Mouse (Mus musculus): Measurements from ENCODE around the gene Rasgrp1. TPM values are rescaled to one million over a fixed set of nuclear protein-coding genes. Genes with fewer than 3 reads are reported as not detected.

Gene Rasgrp1
- polyA plus RNA-seq, 1 experiment, result 194 TPM

DNA sequence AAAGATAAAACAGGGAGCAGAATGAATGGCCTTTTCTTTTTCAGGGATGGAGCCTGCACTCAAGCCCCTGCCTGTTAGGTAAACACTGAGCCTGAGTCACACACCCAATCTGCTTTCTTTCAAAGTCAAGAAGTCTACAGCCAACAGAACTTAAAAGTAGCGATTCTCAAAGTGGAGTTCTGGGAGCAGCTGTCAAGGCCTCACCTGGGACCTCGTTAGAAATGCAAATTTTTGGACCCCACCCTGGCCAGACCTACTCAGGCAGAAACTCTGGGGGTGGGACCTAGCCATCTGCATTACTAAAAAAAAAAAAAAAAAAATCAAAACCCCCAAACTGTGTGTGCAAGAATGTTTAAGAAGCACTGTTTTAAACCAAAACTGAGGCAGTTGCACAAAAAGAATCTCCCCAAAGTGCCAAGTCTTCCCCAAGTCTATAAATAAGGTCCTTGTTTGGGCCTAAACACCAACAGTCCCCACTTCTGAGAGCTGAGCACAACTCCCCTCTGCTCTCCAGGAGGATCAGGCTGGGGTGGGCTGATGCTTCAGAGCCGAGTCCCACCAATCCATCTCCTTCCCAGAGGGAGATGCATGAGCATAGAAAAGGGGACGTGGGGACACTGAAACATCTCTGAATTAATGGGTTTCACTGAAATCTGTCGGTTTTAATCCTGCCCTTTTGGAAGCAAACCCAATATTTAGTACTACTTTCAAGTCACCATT lies 5.7 kb downstream of the Rasgrp1 start:
- H3K27ac ChIP-seq (ENCODE audit: insufficient read depth, low read length), result peak overlapping the region; percentile 70; the same call in 1 of the 2 replicates
- H3K4me3 ChIP-seq (ENCODE audit: insufficient read depth, low read length), result peak overlapping the region; percentile 34
- no peak for TF ChIP-seq POLR2A (IDR thresholded peaks at IDR 0.05; ENCODE audit: extremely low read depth, insufficient read depth, low read length)
- TF ChIP-seq CTCF (IDR thresholded peaks at IDR 0.05; ENCODE audit: extremely low read depth, insufficient read depth, low read length), result no peak
- H3K4me1 ChIP-seq (ENCODE audit: control insufficient read depth, insufficient read depth, low read length), result peaks cover 20% of the 10 kb centered on the region

DNA sequence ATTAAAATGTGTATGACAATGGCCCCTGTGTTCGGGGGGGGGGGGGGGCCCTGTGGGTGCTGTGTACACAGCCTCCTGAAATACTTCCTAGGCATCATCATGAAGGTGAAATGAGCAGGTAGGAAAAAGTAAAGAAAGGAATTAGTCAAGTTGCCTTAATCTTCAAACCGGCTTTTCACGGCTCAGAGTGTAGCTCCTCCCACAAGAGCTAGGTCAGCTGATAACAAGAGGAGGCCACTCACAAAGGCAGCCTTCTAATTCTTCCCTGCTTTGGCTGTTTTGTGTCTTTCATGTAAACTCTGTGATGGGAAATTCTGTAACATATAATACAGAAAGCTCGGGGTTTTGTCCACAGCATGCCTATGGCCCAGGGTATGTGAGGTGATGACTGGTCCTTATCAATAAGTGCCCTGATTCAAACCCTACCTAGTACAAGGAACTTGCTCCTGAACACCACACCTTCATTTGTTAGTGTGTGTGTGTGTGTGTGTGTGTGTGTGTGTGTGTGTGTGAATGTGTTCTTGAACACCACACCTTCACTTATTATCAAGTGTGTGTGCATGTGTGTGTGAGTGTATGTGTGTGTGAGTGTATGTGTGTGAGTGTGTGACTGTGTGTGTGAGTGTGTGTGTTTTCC lies 7.1 kb downstream of the Rasgrp1 start:
- no peak overlapping the region for H3K4me3 ChIP-seq (ENCODE audit: insufficient read depth, low read length)
- TF ChIP-seq POLR2A (IDR thresholded peaks at IDR 0.05; ENCODE audit: extremely low read depth, insufficient read depth, low read length) (no peak), CTCF (IDR thresholded peaks at IDR 0.05; ENCODE audit: extremely low read depth, insufficient read depth, low read length) (no peak)

DNA sequence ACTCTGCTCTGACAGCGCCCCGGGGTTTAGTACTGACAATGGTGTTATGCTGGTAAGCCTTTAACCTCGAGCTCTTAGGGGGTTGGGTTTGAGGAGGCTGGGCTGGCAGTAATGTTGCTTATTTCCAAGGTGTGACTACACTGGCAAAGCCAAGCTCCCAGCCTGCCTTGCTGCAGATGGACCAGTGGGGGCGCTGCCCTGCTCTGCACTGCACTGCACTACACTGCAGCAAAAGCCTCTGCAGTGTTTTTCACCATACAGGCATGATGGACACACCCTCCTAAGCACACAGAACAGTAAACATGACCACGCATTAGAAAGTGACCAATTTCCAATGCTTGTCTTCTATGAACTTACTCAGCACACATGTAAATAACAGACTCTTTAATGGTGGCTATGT lies 11.2 kb downstream of the Rasgrp1 start:
- Histone ChIP-seq H3K4me3 (ENCODE audit: insufficient read depth, low read length) (no peak overlapping the region), H3K27ac (ENCODE audit: insufficient read depth, low read length) (no peak overlapping the region), H3K4me1 (ENCODE audit: control insufficient read depth, insufficient read depth, low read length) (peaks cover 18% of the 10 kb centered on the region)
- TF ChIP-seq POLR2A (IDR thresholded peaks at IDR 0.05; ENCODE audit: extremely low read depth, insufficient read depth, low read length), result no peak
- TF ChIP-seq CTCF (IDR thresholded peaks at IDR 0.05; ENCODE audit: extremely low read depth, insufficient read depth, low read length), result 0 out of 2 replicates have a peak, but pooled peaks have one; percentile 29

More for the DNA sequence above, 7.1 kb downstream of the Rasgrp1 start:
- Histone ChIP-seq H3K27ac (ENCODE audit: insufficient read depth, low read length) (no peak overlapping the region), H3K4me1 (ENCODE audit: control insufficient read depth, insufficient read depth, low read length) (peaks cover 20% of the 10 kb centered on the region)

DNA sequence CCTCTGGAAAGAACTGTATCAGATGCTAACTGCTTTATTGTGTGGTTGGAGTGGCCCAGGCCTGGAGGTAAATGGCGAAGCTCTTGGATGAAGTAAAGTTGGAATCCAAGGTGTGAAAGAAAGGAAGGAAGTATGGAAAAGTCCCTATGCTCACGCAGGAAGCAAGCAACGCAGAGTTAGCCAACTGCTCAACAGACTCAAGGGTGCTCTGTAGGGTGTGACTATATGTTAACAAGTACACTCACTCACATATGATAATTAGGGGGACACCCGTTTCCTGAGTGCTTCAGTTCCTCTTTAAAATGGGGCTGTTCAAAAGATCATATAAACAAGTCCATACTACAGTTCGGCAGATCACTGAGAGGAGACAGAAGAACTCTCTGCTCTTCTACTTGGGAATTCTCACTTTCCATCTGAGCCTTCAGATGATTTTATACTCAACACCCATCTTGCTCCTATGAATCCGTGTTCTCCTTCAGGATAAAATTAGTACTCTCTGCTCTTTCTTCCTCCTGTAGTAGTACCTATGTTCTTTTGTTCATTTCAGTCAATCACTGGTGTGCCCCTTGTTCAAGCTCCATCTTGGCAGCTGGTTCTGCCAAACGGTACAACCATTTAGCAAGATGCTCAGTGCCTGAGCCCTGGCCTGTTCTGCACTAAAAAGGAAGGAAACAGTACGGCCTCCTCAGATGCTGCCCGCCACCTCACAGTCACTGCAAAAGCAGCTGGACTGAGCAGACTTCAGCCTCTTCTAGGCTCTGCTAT lies 14.1 kb downstream of the Rasgrp1 start:
- no peak for TF ChIP-seq CTCF (IDR thresholded peaks at IDR 0.05; ENCODE audit: extremely low read depth, insufficient read depth, low read length)
- Histone ChIP-seq H3K4me1 (ENCODE audit: control insufficient read depth, insufficient read depth, low read length) (peaks cover 10% of the 10 kb centered on the region; the same call in 1 of the 2 replicates), H3K27ac (ENCODE audit: insufficient read depth, low read length) (no peak overlapping the region), H3K4me3 (ENCODE audit: insufficient read depth, low read length) (no peak overlapping the region)

DNA sequence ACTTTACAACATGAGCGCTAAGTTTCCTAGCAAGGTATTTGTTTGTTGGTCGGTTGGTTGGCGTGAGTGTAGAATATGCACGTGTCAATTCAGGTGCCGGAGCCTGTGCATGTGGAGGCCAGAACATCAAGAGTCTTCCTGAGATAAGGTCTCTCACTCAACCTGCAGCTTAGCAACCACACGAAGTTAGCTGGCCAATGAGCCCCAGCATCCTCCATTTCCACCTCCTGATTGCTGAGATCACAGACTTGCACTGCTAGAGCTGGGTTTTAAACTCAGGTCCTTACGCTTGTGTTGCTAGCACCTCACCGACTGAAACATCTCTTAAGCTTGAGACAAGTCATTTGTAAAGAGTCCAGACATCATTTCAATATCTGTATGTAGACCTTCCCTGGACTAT lies 20.4 kb downstream of the Rasgrp1 start:
- H3K4me3 ChIP-seq (ENCODE audit: insufficient read depth, low read length), result no peak overlapping the region
- H3K27ac ChIP-seq (ENCODE audit: insufficient read depth, low read length), result no peak overlapping the region
- TF ChIP-seq CTCF (IDR thresholded peaks at IDR 0.05; ENCODE audit: extremely low read depth, insufficient read depth, low read length), result no peak
- no peak for TF ChIP-seq POLR2A (IDR thresholded peaks at IDR 0.05; ENCODE audit: extremely low read depth, insufficient read depth, low read length)
- peaks cover 5% of the 10 kb centered on the region for H3K4me1 ChIP-seq (ENCODE audit: control insufficient read depth, insufficient read depth, low read length)

DNA sequence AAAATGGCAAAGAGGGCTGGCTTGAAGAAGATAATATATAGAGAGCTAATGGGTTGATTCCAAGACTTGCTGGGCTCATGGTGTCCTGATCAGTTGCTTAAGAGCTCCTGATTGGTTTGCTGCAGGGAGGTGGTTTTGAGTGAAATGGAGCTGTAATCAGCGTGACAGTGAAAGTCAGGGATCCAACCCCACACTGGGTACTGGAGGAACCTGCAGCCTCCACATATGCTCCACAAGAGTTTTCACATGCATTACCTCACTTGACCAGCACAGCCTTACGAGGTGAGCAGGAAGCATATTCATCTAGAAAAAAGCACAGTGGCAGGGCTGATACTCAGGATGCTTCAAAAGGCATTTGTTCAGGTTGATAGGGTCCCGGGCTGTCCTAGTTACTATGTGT lies 21.6 kb downstream of the Rasgrp1 start:
- no peak overlapping the region for H3K4me3 ChIP-seq (ENCODE audit: insufficient read depth, low read length)
- TF ChIP-seq CTCF (IDR thresholded peaks at IDR 0.05; ENCODE audit: extremely low read depth, insufficient read depth, low read length) (no peak), POLR2A (IDR thresholded peaks at IDR 0.05; ENCODE audit: extremely low read depth, insufficient read depth, low read length) (no peak)
- no peak overlapping the region for H3K27ac ChIP-seq (ENCODE audit: insufficient read depth, low read length)
- H3K4me1 ChIP-seq (ENCODE audit: control insufficient read depth, insufficient read depth, low read length), result peaks cover 4% of the 10 kb centered on the region

DNA sequence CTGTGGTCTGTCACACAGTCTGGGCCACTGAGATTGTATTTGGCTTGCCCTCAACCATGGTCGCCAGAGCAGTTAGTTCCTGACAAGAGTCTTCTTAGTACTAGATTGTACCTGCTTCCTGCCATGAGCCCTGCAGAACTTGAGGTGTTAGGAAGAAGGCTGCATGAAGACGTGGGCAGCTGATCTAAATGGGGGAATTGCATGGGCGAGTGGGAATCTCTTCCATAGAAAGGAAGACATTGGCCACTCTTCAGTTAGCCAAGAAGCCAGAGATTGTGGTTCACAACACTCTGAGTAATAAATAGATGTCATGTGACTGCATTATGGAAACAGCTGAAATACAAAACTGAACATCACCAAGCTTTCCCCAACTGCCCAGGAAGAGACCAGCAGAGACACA lies 23.8 kb downstream of the Rasgrp1 start:
- Histone ChIP-seq H3K27ac (ENCODE audit: insufficient read depth, low read length) (no peak overlapping the region), H3K4me3 (ENCODE audit: insufficient read depth, low read length) (no peak overlapping the region), H3K4me1 (ENCODE audit: control insufficient read depth, insufficient read depth, low read length) (peaks cover 2% of the 10 kb centered on the region)
- TF ChIP-seq POLR2A (IDR thresholded peaks at IDR 0.05; ENCODE audit: extremely low read depth, insufficient read depth, low read length), result no peak

DNA sequence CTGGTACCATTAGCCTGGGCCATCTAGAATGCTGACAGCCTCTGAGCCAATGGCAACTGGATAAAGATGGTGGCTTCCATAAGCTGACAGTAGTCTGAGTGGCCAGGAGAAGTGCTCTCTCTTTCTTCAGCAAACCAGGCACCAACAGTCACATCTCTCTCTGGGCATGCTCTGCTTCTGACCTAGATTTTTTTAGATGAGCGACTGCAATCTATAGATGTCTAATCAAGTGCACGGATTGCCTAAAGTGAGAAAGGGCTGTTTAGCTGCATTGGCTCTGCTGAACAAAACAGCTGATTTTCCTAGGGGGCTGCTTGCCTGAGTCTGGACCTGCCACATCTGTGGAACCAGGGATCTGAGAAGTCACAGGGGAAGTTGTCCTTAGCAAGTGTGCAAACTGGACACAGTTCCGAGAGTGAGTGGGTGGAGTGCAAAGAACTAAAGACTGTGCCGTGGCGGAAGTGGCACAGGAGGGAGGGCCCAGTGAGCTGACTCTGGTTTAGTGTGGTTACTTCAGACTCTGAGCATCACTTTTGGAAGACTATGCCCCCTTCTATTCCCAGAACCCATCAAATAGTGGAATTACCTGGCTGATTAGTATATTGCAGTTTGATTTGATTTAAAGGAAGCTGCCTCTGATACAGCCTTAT lies 29.1 kb downstream of the Rasgrp1 start:
- 0 out of 2 replicates have a peak overlapping the region, but pooled peaks have one; percentile 0 for H3K27ac ChIP-seq (ENCODE audit: insufficient read depth, low read length)
- TF ChIP-seq POLR2A (IDR thresholded peaks at IDR 0.05; ENCODE audit: extremely low read depth, insufficient read depth, low read length) (no peak), CTCF (IDR thresholded peaks at IDR 0.05; ENCODE audit: extremely low read depth, insufficient read depth, low read length) (no peak)
- no peak overlapping the region for H3K4me3 ChIP-seq (ENCODE audit: insufficient read depth, low read length)
- H3K4me1 ChIP-seq (ENCODE audit: control insufficient read depth, insufficient read depth, low read length), result peaks cover 14% of the 10 kb centered on the region

DNA sequence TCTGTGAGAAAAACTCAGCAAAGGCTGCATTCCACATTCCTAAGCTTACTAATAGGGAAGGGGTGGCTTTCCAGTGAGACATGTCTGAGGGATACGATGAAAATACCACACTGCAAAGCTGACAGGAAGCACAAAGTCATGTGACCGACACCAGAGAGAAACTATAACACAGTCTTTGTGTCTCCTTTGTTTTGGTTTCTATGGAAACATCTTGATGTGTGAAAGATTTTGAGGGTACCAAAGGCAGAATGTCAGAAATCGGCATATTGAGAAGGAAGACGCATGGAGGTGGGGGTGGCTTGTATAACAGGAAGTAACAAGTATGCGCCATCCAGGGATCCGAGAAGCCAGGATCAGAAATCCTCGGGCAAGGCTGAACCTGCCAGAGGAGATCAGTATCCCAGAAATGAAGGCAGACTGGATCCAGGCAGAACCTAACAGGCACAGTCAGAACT lies 30.3 kb downstream of the Rasgrp1 start:
- TF ChIP-seq POLR2A (IDR thresholded peaks at IDR 0.05; ENCODE audit: extremely low read depth, insufficient read depth, low read length), result no peak
- no peak for TF ChIP-seq CTCF (IDR thresholded peaks at IDR 0.05; ENCODE audit: extremely low read depth, insufficient read depth, low read length)
- H3K27ac ChIP-seq (ENCODE audit: insufficient read depth, low read length), result peak overlapping the region; percentile 82; the same call in 1 of the 2 replicates
- H3K4me3 ChIP-seq (ENCODE audit: insufficient read depth, low read length), result no peak overlapping the region
- H3K4me1 ChIP-seq (ENCODE audit: control insufficient read depth, insufficient read depth, low read length), result peaks cover 18% of the 10 kb centered on the region

Data from cortical plate, adult 2 months (tissue).